Mouse (Mus musculus): ENCODE data around the gene Trim41.
A peak's percentile ranks its signal among the peaks of the same experiment; 100 is the strongest.
"Not testable (repeated sequence)": the region's sequence is repeated elsewhere in the genome, so short reads cannot be mapped to it uniquely, and the experiment has no call there.

The Trim41 gene

GRCm38 (mm10) chr11:48815851-48816250 lies 1.3 kb downstream of the Trim41 start:
- no peak for DNase-seq (ENCODE audit: low read depth, low spot score)

- DNase-seq (ENCODE audit: low read depth, low spot score) = no peak
These were observed 3.4 kb downstream of the Trim41 start for GRCm38 (mm10) chr11:48813782-48814181.

- DNase-seq (ENCODE audit: low read depth, low spot score) = no peak
These were observed 7.0 kb downstream of the Trim41 start for GRCm38 (mm10) chr11:48810142-48810541.

GRCm38 (mm10) chr11:48809434-48809830 lies 7.7 kb downstream of the Trim41 start:
- DNase-seq (ENCODE audit: low read depth, low spot score) = no peak

- DNase-seq (ENCODE audit: low read depth, low spot score) = no peak
These were observed 8.3 kb downstream of the Trim41 start for GRCm38 (mm10) chr11:48808737-48809433.

- DNase-seq (ENCODE audit: low read depth, low spot score) = no peak
These were observed 8.9 kb downstream of the Trim41 start for GRCm38 (mm10) chr11:48808304-48808646.

- no peak for DNase-seq (ENCODE audit: low read depth, low spot score)
These were observed 9.4 kb downstream of the Trim41 start for GRCm38 (mm10) chr11:48807563-48808303.

GRCm38 (mm10) chr11:48806856-48807562 lies 10.1 kb downstream of the Trim41 start:
- DNase-seq (ENCODE audit: low read depth, low spot score) = no peak

GRCm38 (mm10) chr11:48804922-48805321 lies 12.2 kb downstream of the Trim41 start:
- no peak for DNase-seq (ENCODE audit: low read depth, low spot score)

GRCm38 (mm10) chr11:48803988-48804387 lies 13.2 kb downstream of the Trim41 start:
- DNase-seq (ENCODE audit: low read depth, low spot score) = no peak

- DNase-seq (ENCODE audit: low read depth, low spot score) = no peak
These were observed 15.1 kb downstream of the Trim41 start for GRCm38 (mm10) chr11:48801831-48802772.

GRCm38 (mm10) chr11:48799921-48800701 lies 17.0 kb downstream of the Trim41 start, which contains the start of gene Rack1:
Rack1 (plus strand) TSS chr11:48800332.
- peak; percentile 75 for DNase-seq (ENCODE audit: low read depth, low spot score)

GRCm38 (mm10) chr11:48798984-48799920 lies 17.9 kb downstream of the Trim41 start:
- no peak for DNase-seq (ENCODE audit: low read depth, low spot score)

GRCm38 (mm10) chr11:48798308-48798707 lies 18.8 kb downstream of the Trim41 start:
- DNase-seq (ENCODE audit: low read depth, low spot score) = no peak

GRCm38 (mm10) chr11:48797287-48797686 lies 19.9 kb downstream of the Trim41 start:
- no peak for DNase-seq (ENCODE audit: low read depth, low spot score)

GRCm38 (mm10) chr11:48796290-48796689 lies 20.9 kb downstream of the Trim41 start:
- no peak for DNase-seq (ENCODE audit: low read depth, low spot score)

GRCm38 (mm10) chr11:48795221-48795620 lies 21.9 kb downstream of the Trim41 start:
- no peak for DNase-seq (ENCODE audit: low read depth, low spot score)

- no peak for DNase-seq (ENCODE audit: low read depth, low spot score)
These were observed 24.0 kb downstream of the Trim41 start for GRCm38 (mm10) chr11:48793184-48793583.

GRCm38 (mm10) chr11:48791894-48792293 lies 25.3 kb downstream of the Trim41 start:
- not testable (repeated sequence) for DNase-seq (ENCODE audit: low read depth, low spot score)
